Mouse (Mus musculus) CH12.LX (cell line): ENCODE measurements around the gene Gm20518.

ENCODE experiments used
- CHD1 ChIP-seq: IDR thresholded peaks from 2 replicates; pipeline ENCODE4 v1.6.1; 2012; ENCODE audit warnings: low read depth, low read length, improper control_type of control experiment, inconsistent platforms
- CTCF ChIP-seq, 2 experiments: IDR thresholded peaks in 1 of 2; conservative IDR thresholded peaks in 1 of 2; 2 replicates each; pipeline ENCODE4 v1.5.1; 2011 to 2012; ENCODE audit warnings: low read depth in 2 of 2, low read length in 2 of 2, improper control_type of control experiment in 1 of 2, inconsistent platforms in 1 of 2, mild to moderate bottlenecking in 1 of 2, moderate library complexity in 1 of 2
- E2F4 ChIP-seq: IDR thresholded peaks from 2 replicates; pipeline ENCODE4 v1.6.1; 2011; ENCODE audit warnings: low read depth, low read length, improper control_type of control experiment; ENCODE audit not compliant: insufficient replicate concordance
- RCOR1 ChIP-seq: conservative IDR thresholded peaks from 2 replicates; pipeline ENCODE4 v1.6.1; 2012; ENCODE audit warnings: low read depth, mild to moderate bottlenecking, inconsistent platforms, low read length, improper control_type of control experiment
- ZC3H11A ChIP-seq: IDR thresholded peaks from 2 replicates; pipeline ENCODE4 v1.6.1; 2012; ENCODE audit warnings: low read depth, mild to moderate bottlenecking, inconsistent platforms, low read length, improper control_type of control experiment

DNA sequence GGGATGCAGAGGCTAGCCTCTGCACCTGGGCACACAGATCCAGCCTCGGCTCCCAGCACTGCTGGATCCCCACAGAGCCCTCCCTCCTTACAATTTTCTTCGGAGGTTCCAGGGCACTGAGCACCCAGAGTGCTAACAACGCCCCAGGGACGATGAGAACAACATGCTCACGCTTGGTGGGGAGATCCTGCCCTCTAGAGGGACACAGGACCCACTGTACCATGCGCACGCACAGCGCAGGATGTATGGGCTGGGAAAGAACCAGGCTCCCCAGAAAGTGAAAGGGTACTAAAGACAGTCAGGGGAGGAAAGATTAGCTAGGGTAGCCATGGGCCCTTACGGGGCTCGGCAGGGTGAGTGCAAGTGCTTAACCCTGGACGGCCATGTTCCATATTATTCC, 59.7 kb downstream of the Gm20518 start:
- TF ChIP-seq CTCF (conservative IDR thresholded peaks at IDR 0.05 in 1 of 2, IDR thresholded peaks at IDR 0.05 in 1 of 2; ENCODE audit: low read depth in 2 of 2, low read length in 2 of 2) (peak in 1 of 2 experiments; percentile 39; a peak in 2 of 4 replicates), E2F4 (no peak), ZC3H11A (no peak), RCOR1 (no peak), CHD1 (no peak)
